Mouse (Mus musculus) neural tube, embryonic 12.5 days (tissue): ENCODE measurements around the gene 2900026A02Rik. TPM values are rescaled to one million over a fixed set of nuclear protein-coding genes. Genes with fewer than 3 reads are reported as not detected.
A peak's percentile ranks its signal among the peaks of the same experiment; 100 is the strongest.

ENCODE experiments used
- ATAC-seq: fragments of 200-750 bp; cut with Nextera tagmentation; 2 replicates; pipeline ENCODE4 v1.8.0; 2017; ENCODE audit warnings: low read depth, mild to moderate bottlenecking, moderate TSS enrichment, moderate library complexity; ENCODE audit not compliant: low FRiP score
- H3K27ac ChIP-seq: fragments of 300-500 bp; sonication (generic); 2 replicates; pipeline ENCODE4 v1.5.1; 2016
- H3K27me3 ChIP-seq: fragments of 300-500 bp; sonication (generic); replicated peaks from 2 replicates; pipeline ENCODE4 v1.6.1; 2016; ENCODE audit warnings: mild to moderate bottlenecking
- H3K36me3 ChIP-seq: fragments of 300-500 bp; sonication (generic); 2 replicates; pipeline ENCODE4 v1.6.1; 2016; ENCODE audit warnings: mild to moderate bottlenecking
- H3K4me1 ChIP-seq: fragments of 300-500 bp; sonication (generic); 2 replicates; pipeline ENCODE4 v1.6.1; 2016
- H3K4me2 ChIP-seq: fragments of 300-500 bp; sonication (generic); replicated peaks from 2 replicates; pipeline ENCODE4 v1.6.1; 2016; ENCODE audit warnings: mild to moderate bottlenecking
- H3K4me3 ChIP-seq: fragments of 300-500 bp; sonication (generic); 2 replicates; pipeline ENCODE4 v1.5.1; 2016
- H3K9ac ChIP-seq: fragments of 300-500 bp; sonication (generic); 2 replicates; pipeline ENCODE4 v1.6.1; 2016; ENCODE audit warnings: mild to moderate bottlenecking
- H3K9me3 ChIP-seq: fragments of 300-500 bp; sonication (generic); 2 replicates; pipeline ENCODE4 v1.6.1; 2016; ENCODE audit warnings: mild to moderate bottlenecking
- WGBS: fragments of 180-500 bp; shearing (Covaris S2); methylation state at CpG from one replicate; pipeline ENCODE4 v1.1.7; 2016; 5-methylcytosine and 5-hydroxymethylcytosine counted together
- polyA plus RNA-seq: library from polyadenylated mRNA; unstranded; fragments of >200 nt; fragmentation: Nextera tagmentation; extraction: Ambion mirVana; gene quantifications from 2 replicates; pipeline ENCODE4 v1.2.1, GENCODE M21; 2016

The 2900026A02Rik gene
- polyA plus RNA-seq, 1 experiment from 2014 or later, result 3.0 TPM

DNA sequence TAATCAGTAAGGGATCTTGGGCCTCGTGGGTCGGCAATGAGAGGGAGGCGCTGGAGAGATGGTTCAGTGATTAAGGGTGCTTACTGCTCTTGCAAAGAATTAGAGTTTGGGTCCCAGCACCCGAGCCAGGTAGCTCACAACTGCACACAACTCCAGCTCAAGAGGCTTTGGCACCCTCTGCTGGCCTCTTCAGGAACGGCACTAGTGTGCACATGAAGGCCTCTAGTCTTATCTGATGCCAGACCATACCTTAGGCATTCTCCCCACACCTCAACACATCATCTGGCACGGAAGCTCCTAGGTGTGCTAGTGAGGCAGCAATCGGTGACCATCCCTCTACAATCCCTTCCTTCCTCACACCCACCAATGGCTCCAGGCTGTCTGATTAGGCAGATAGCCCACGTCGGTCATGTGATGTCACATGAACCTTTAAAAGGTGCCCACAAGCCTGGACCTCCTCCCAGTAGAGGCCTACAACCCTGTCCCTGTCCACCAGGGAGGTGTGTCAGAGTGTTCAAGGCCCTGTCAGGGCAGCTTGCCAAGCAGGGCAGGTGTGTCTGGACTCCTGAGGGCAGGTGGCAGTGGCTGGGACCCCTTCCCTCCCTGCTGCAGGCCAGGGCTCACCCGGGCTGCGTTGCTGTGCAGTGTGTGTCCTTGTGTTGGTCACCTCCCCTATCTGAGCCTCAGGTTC is 50.8 kb downstream of the 2900026A02Rik start:
- WGBS, result 93% methylated on average over 11 of the region's 11 CpGs
- Histone ChIP-seq H3K4me1 (peaks cover 7% of the 10 kb centered on the region), H3K27ac (no peak overlapping the region), H3K9me3 (no peaks in the 10 kb centered on the region), H3K4me2 (no peak overlapping the region), H3K27me3 (no peaks in the 10 kb centered on the region), H3K4me3 (no peak overlapping the region), H3K9ac (no peak overlapping the region), H3K36me3 (no peaks in the 10 kb centered on the region)
- no peak for ATAC-seq

DNA sequence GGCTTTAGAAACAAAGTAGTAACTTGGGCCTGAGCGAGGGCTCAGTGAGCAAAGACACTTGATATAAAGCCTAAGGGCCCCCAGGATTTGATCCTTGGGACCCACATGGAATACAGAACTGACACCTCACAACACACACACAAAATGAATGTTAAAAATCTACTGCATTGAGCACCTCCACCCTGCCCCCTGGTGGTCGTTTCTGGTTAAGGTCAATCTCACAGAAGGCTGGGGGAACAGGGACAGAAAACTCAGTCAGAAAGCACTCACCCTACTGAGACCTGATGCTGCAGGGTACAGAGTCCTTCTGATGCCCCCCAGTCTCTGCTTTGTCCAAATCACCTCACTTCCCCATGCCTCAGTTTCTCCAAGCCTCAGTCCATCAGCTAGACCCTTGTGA is 53.3 kb downstream of the 2900026A02Rik start:
- Histone ChIP-seq H3K27ac (no peak overlapping the region), H3K9me3 (no peaks in the 10 kb centered on the region), H3K27me3 (no peaks in the 10 kb centered on the region), H3K36me3 (no peaks in the 10 kb centered on the region), H3K4me3 (no peak overlapping the region), H3K4me1 (peaks cover 19% of the 10 kb centered on the region), H3K4me2 (no peak overlapping the region), H3K9ac (no peak overlapping the region)
- ATAC-seq, result no peak
- 42% methylated on average over 2 of the region's 2 CpGs for WGBS

DNA sequence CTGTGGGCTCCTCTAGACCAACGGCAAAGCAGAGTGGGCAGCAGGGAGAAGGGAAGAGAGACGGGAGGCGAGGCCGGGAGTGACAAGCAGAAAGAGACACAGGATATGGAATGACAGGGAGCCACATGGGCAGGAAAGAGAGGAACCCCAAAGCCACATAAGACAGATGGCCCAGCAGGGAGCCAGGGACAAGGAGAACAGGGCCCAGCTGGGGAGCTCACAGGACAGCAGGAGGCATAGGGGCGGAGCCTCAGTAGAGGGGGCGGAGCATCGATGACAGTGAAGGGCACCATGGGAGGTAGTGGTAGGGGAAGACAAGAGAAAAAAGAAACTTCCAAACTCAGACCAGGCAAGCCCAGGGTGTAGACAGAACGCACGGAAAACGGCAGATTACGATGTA is 55.6 kb downstream of the 2900026A02Rik start:
- Histone ChIP-seq H3K4me2 (0 out of 2 replicates have a peak overlapping the region, but pooled peaks have one; percentile 5), H3K4me1 (peaks cover 22% of the 10 kb centered on the region)

DNA sequence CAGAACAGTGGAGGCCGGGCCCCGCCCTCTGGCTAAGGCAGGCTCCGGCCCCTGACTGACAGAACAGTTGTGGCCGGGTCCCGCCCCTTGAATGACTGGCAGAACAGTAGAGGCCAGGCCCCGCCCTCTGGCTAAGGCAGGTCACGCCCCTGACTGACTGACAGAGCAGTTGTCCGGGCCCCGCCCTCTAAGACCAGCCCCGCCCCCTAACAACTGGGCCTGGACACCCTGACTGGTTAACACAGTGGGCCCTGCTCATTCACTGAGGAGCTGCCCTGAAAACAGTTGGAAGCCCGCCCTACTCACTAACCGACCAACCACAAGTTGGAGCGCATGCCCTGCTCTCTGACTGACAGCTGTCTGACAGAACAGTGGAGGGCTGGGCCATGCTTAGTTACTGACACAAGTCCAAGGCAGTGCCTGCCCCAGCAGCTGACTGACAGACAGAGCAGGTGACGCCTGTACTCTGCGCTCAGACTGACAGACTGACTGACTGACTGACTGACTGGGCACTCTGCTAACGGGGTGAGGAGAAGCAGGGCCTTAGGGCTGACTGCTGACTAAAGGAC is 56.1 kb downstream of the 2900026A02Rik start:
- H3K9me3 ChIP-seq, result no peaks in the 10 kb centered on the region
- H3K27ac ChIP-seq, result peak overlapping the region; percentile 26; the same call in 1 of the 2 replicates
- H3K27me3 ChIP-seq, result no peaks in the 10 kb centered on the region
- peaks cover 27% of the 10 kb centered on the region for H3K4me1 ChIP-seq
- no peak overlapping the region for H3K4me3 ChIP-seq
- peak overlapping the region; percentile 5; the same call in 1 of the 2 replicates for H3K4me2 ChIP-seq
- 7% methylated on average over 16 of the region's 16 CpGs for WGBS
- ATAC-seq, result peak; percentile 63
- no peaks in the 10 kb centered on the region for H3K36me3 ChIP-seq
- no peak overlapping the region for H3K9ac ChIP-seq

More for the DNA sequence above, 55.6 kb downstream of the 2900026A02Rik start:
- Histone ChIP-seq H3K4me3 (no peak overlapping the region), H3K27me3 (no peaks in the 10 kb centered on the region), H3K27ac (peak overlapping the region; percentile 26; the same call in 1 of the 2 replicates), H3K36me3 (no peaks in the 10 kb centered on the region), H3K9me3 (no peaks in the 10 kb centered on the region), H3K9ac (no peak overlapping the region)
- 42% methylated on average over 11 of the region's 11 CpGs for WGBS
- ATAC-seq, result no peak

DNA sequence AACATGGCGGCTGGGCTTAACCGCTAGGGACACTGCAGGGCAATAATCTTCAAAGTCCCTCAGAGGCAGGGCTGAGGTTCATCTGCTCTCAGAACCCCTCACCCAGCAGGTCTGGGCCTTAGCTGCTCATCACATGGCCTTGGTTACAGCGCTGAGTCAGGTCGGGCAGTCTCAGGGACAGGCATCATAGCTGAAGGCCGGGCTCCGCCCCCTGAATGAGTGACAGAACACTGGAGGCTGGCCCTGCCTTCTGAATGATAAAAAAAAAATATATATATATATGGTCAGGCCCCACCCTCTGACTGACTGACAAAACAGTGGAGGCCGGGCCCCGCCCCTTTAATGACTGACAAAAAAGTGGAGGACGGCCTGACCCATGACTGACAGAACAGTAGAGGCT is 56.6 kb downstream of the 2900026A02Rik start:
- Histone ChIP-seq H3K27me3 (no peaks in the 10 kb centered on the region), H3K4me1 (peaks cover 28% of the 10 kb centered on the region), H3K4me3 (no peak overlapping the region), H3K9me3 (no peaks in the 10 kb centered on the region), H3K4me2 (no peak overlapping the region), H3K36me3 (no peaks in the 10 kb centered on the region), H3K27ac (no peak overlapping the region), H3K9ac (no peak overlapping the region)
- 0 out of 2 replicates have a peak, but pooled peaks have one; percentile 31 for ATAC-seq
- WGBS, result 28% methylated on average over 9 of the region's 9 CpGs

DNA sequence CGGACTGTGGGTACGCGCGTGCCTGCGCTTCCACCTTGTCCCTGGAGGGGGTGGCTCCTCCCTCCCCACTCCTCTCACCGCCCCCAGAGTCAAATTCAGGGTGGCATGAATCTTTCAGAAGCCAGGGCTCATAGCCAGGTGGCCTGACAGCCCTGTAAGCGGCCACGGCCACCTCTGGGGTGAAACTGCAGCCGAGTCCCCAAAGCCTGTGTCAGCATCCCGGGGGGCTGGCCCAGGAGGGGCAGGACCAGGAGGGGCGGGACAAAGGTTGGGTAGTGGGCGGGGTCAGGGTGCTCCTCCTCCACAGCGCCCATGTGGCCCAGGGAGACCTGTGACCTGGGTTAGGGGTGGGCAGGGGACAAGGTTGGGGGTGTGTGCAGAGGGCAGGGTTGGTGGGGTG is 57.9 kb downstream of the 2900026A02Rik start:
- ATAC-seq, result no peak
- Histone ChIP-seq H3K4me2 (peak overlapping the region; percentile 49), H3K4me1 (peaks cover 40% of the 10 kb centered on the region), H3K9ac (no peak overlapping the region), H3K27me3 (no peaks in the 10 kb centered on the region), H3K36me3 (no peaks in the 10 kb centered on the region), H3K27ac (no peak overlapping the region), H3K9me3 (no peaks in the 10 kb centered on the region), H3K4me3 (peak overlapping the region; percentile 15)
- 5% methylated on average over 13 of the region's 13 CpGs for WGBS

DNA sequence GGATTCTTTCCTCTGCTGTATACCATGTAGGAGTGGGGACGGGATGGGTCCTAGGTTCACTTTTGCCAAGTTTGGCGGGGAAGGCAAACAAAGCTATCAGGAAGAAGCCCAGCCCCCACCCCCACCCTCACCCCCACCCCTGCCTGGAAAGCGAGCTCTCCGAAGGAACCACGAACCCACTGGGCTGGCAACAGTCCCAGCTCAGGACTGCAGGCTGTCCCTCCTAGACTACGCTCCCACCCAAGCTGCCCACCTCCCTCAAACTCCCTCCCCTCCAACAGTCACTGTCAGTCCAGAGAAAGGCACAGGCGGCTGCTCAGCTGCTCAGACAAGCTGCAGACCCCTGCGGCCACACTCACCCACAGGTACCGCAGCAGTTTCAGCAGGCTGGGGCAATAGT is 58.3 kb downstream of the 2900026A02Rik start:
- no peaks in the 10 kb centered on the region for H3K9me3 ChIP-seq
- no peaks in the 10 kb centered on the region for H3K27me3 ChIP-seq
- H3K4me1 ChIP-seq, result peaks cover 40% of the 10 kb centered on the region
- H3K4me2 ChIP-seq, result peak overlapping the region; percentile 49
- H3K36me3 ChIP-seq, result no peaks in the 10 kb centered on the region
- no peak for ATAC-seq
- H3K9ac ChIP-seq, result 0 out of 2 replicates have a peak overlapping the region, but pooled peaks have one; percentile 13
- WGBS, result 29% methylated on average over 9 of the region's 9 CpGs
- no peak overlapping the region for H3K27ac ChIP-seq
- peak overlapping the region; percentile 15 for H3K4me3 ChIP-seq

DNA sequence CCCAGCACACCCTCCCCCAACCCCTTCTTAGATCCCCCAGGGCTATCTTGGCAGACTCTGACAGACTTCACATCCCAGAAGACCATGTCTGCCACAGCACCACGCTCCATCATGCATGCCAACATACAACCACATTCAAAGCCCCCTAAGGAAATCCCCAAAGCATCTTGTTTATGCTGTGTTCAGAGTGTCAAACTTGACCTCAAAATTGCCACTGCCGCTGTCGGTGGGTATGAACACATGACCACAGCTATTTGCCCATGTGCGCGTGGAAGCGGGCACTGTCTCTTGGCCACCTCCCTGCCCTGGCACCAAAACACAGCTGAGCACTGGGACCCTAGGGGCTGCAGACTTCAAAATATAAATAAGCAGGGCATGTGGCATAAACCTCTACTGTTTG is 59.5 kb downstream of the 2900026A02Rik start:
- Histone ChIP-seq H3K36me3 (no peaks in the 10 kb centered on the region), H3K27ac (no peak overlapping the region), H3K4me1 (peaks cover 40% of the 10 kb centered on the region), H3K9me3 (no peaks in the 10 kb centered on the region), H3K4me2 (no peak overlapping the region), H3K4me3 (no peak overlapping the region), H3K27me3 (no peaks in the 10 kb centered on the region), H3K9ac (no peak overlapping the region)
- ATAC-seq, result no peak
- WGBS, result 94% methylated on average over 6 of the region's 6 CpGs

DNA sequence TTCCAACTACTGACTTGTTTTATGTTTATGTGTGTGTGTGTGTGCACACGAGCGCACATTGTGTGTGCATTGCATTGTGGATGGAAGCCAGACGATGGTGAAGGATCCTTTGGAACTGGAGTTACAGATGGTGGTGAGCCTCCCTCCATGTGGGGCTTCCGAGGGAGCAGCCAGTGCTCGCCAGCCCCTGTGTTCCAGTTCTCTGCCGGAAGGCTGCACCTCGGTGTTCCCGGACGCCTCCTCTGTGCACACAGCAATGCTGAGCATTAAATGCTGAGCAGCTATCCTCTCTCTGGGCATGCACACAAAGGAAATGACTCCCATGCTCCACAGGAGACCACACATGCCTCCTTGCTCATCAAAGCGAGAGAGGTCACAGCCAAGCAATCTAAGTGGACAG is 60.7 kb downstream of the 2900026A02Rik start:
- ATAC-seq, result no peak
- Histone ChIP-seq H3K9ac (no peak overlapping the region), H3K9me3 (no peaks in the 10 kb centered on the region), H3K36me3 (no peaks in the 10 kb centered on the region), H3K4me3 (no peak overlapping the region), H3K4me2 (no peak overlapping the region), H3K27me3 (no peaks in the 10 kb centered on the region), H3K4me1 (peaks cover 37% of the 10 kb centered on the region), H3K27ac (no peak overlapping the region)
- WGBS, result 57% methylated on average over 10 of the region's 10 CpGs

DNA sequence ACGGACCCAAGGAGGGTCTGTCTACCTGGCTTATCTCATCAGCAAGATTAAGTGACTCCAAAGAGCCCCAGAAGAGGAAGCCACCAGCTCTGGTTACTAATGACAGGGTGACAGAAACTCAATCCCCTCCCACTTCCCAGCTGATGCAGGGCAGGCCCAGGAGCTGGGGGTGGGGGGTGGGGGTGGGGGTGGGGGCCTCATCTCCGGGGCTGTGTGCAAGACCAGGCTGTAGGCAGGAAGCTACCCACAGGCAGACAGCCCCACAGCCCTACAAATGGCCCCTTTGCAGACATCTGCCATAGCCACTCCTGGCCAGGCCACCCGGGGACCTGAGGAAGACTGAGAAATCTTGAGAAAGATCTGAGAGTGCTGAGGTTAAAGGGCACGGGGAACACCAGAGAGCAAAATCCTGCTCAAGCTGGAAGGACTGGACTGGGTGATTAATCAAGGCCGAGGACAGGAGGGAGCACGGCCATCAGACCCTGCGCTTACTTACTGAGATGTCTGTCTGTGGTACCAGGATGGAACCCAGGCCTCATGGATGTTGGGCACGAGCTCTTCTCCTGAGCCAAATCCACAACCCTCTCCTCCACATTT is 62.2 kb downstream of the 2900026A02Rik start:
- Histone ChIP-seq H3K9ac (no peak overlapping the region), H3K27ac (no peak overlapping the region), H3K9me3 (no peaks in the 10 kb centered on the region), H3K4me3 (no peak overlapping the region), H3K4me2 (no peak overlapping the region), H3K27me3 (no peaks in the 10 kb centered on the region), H3K36me3 (no peaks in the 10 kb centered on the region), H3K4me1 (peaks cover 27% of the 10 kb centered on the region)
- ATAC-seq, result no peak
- WGBS, result 47% methylated on average over 8 of the region's 8 CpGs

DNA sequence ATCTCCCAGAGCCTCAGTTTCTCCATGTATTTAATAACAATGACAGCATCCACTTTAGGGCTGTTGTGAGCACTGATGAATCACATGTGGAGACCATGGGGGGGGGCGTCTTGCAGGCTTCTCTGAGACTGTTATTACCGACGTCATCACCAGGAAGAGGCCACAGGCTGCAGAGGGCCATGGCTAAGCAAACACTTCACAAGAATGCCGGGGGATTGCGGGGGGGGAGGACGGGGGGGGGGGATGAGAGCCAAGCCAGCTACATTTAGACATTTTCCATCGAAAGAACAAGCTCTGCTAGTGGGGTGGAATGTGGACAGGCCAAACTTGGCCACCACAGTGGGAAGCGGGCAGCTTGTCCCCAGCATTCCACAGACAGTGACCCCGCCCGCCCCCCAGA is 63.4 kb downstream of the 2900026A02Rik start:
- Histone ChIP-seq H3K27me3 (no peaks in the 10 kb centered on the region), H3K9me3 (no peaks in the 10 kb centered on the region), H3K4me2 (no peak overlapping the region), H3K27ac (no peak overlapping the region), H3K9ac (no peak overlapping the region), H3K4me3 (no peak overlapping the region), H3K36me3 (no peaks in the 10 kb centered on the region), H3K4me1 (peaks cover 27% of the 10 kb centered on the region)
- 71% methylated on average over 10 of the region's 10 CpGs for WGBS
- no peak for ATAC-seq

DNA sequence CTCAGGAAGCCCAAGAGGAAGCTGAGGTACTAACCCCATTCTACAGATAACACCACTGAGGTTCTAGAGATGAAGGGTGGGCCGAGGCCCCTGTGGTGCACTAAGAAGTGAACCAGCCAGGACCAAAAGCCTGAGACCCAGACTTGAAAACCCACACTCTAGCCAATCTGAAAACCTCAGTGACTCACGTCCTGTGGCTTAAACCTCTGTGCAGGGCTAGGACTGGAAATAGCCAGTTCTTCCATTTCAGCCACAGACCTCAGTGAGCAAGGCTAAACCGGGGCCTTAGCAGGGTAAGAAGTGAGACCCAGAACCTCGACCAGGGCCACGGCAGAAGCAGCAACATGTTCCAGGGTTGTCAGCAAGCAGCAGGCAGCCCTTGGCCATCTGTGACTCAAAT is 64.0 kb downstream of the 2900026A02Rik start:
- H3K27ac ChIP-seq, result no peak overlapping the region
- H3K4me1 ChIP-seq, result peaks cover 25% of the 10 kb centered on the region
- no peak overlapping the region for H3K4me2 ChIP-seq
- H3K9ac ChIP-seq, result no peak overlapping the region
- no peaks in the 10 kb centered on the region for H3K9me3 ChIP-seq
- no peaks in the 10 kb centered on the region for H3K27me3 ChIP-seq
- no peak overlapping the region for H3K4me3 ChIP-seq
- WGBS, result 81% methylated on average over 5 of the region's 5 CpGs
- ATAC-seq, result no peak
- no peaks in the 10 kb centered on the region for H3K36me3 ChIP-seq
